Mouse (Mus musculus): ENCODE data around the gene Gpr39. TPM values are rescaled to one million over a fixed set of nuclear protein-coding genes. Genes with fewer than 3 reads are reported as not detected.

Gpr39 gene
- polyA plus RNA-seq, 1 experiment from 2014 or later: 3.6 TPM

GRCm38 (mm10) chr1:125920696-125921095 lies 243.9 kb downstream of the Gpr39 start:
- Histone ChIP-seq H3K9me3 (replicated peaks) (0 out of 2 replicates have a peak, but pooled peaks cover 3% of the 10 kb centered on the region), H3K4me3 (replicated peaks) (no peak overlapping the region), H3K4me1 (no peaks in the 10 kb centered on the region), H3K9ac (no peak overlapping the region), H3K36me3 (no peaks in the 10 kb centered on the region), H3K4me2 (no peak overlapping the region), H3K27me3 (0 out of 2 replicates have a peak, but pooled peaks cover under 1% of the 10 kb centered on the region), H3K27ac (no peak overlapping the region)
- no peak for ATAC-seq (replicated peaks; ENCODE audit: low FRiP score)
- WGBS: 92% methylated on average over 3 of the region's 3 CpGs

- no peak overlapping the region for H3K4me3 ChIP-seq (replicated peaks)
- 62% methylated on average over 2 of the region's 2 CpGs for WGBS
- no peak overlapping the region for H3K9ac ChIP-seq
- H3K4me2 ChIP-seq: no peak overlapping the region
- no peak for ATAC-seq (replicated peaks; ENCODE audit: low FRiP score)
- no peaks in the 10 kb centered on the region for H3K4me1 ChIP-seq
- no peak overlapping the region for H3K27ac ChIP-seq
- H3K27me3 ChIP-seq: no peaks in the 10 kb centered on the region
- no peaks in the 10 kb centered on the region for H3K36me3 ChIP-seq
- 0 out of 2 replicates have a peak, but pooled peaks cover 3% of the 10 kb centered on the region for H3K9me3 ChIP-seq (replicated peaks)
These were observed 246.3 kb downstream of the Gpr39 start for GRCm38 (mm10) chr1:125923062-125923461.

Other genes starting within 250 kb of the Gpr39 start
- 253 and 254 TPM in 2 replicates for gene Actr3, start 241.3 kb upstream of the Gpr39 start, polyA plus RNA-seq (2015; fragmentation: Nextera tagmentation; extraction: Ambion mirVana)
- 51.9 and 53.0 TPM in 2 replicates for gene Slc35f5, start 116.4 kb upstream of the Gpr39 start, polyA plus RNA-seq (2015; fragmentation: Nextera tagmentation; extraction: Ambion mirVana)
- gene Lypd1, start 236.1 kb downstream of the Gpr39 start, polyA plus RNA-seq (2015; fragmentation: Nextera tagmentation; extraction: Ambion mirVana): 1.6 and 2.2 TPM in 2 replicates

Data from kidney, embryonic 15.5 days (tissue).